Mouse (Mus musculus) hindbrain, embryonic 12.5 days (tissue): ENCODE data around the gene Atp4b. TPM values are rescaled to one million over a fixed set of nuclear protein-coding genes. Genes with fewer than 3 reads are reported as not detected.

ENCODE experiments used
- ATAC-seq: fragments of 200-750 bp; cut with Nextera tagmentation; 2 replicates; pipeline ENCODE4 v1.8.0; 2017; ENCODE audit warnings: moderate TSS enrichment; ENCODE audit not compliant: low FRiP score
- H3K27ac ChIP-seq: fragments of 300-500 bp; sonication (generic); 2 replicates; pipeline ENCODE4 v1.5.1; 2016; ENCODE audit warnings: mild to moderate bottlenecking
- H3K27me3 ChIP-seq: fragments of 300-500 bp; sonication (generic); 2 replicates; pipeline ENCODE4 v1.6.1; 2016; ENCODE audit warnings: mild to moderate bottlenecking
- H3K36me3 ChIP-seq: fragments of 300-500 bp; sonication (generic); 2 replicates; pipeline ENCODE4 v1.6.1; 2016; ENCODE audit warnings: mild to moderate bottlenecking
- H3K4me1 ChIP-seq: fragments of 300-500 bp; sonication (generic); 2 replicates; pipeline ENCODE4 v1.6.1; 2016
- H3K4me2 ChIP-seq: fragments of 300-500 bp; sonication (generic); replicated peaks from 2 replicates; pipeline ENCODE4 v1.6.1; 2016; ENCODE audit warnings: mild to moderate bottlenecking
- H3K4me3 ChIP-seq: fragments of 300-500 bp; sonication (generic); 2 replicates; pipeline ENCODE4 v1.5.1; 2016; ENCODE audit warnings: mild to moderate bottlenecking
- H3K9ac ChIP-seq: fragments of 300-500 bp; sonication (generic); 2 replicates; pipeline ENCODE4 v1.6.1; 2016; ENCODE audit warnings: mild to moderate bottlenecking, moderate library complexity
- H3K9me3 ChIP-seq: fragments of 300-500 bp; sonication (generic); replicated peaks from 2 replicates; pipeline ENCODE4 v1.6.1; 2016; ENCODE audit warnings: mild to moderate bottlenecking
- WGBS: fragments of 180-500 bp; shearing (Covaris S2); methylation state at CpG from one replicate; pipeline ENCODE4 v1.1.7; 2016; 5-methylcytosine and 5-hydroxymethylcytosine counted together
- polyA plus RNA-seq: library from polyadenylated mRNA; unstranded; fragments of >200 nt; fragmentation: Nextera tagmentation; extraction: Ambion mirVana; gene quantifications from 2 replicates; pipeline ENCODE4 v1.2.1, GENCODE M21; 2016

The Atp4b gene
- polyA plus RNA-seq, 1 experiment from 2014 or later = not detected

DNA sequence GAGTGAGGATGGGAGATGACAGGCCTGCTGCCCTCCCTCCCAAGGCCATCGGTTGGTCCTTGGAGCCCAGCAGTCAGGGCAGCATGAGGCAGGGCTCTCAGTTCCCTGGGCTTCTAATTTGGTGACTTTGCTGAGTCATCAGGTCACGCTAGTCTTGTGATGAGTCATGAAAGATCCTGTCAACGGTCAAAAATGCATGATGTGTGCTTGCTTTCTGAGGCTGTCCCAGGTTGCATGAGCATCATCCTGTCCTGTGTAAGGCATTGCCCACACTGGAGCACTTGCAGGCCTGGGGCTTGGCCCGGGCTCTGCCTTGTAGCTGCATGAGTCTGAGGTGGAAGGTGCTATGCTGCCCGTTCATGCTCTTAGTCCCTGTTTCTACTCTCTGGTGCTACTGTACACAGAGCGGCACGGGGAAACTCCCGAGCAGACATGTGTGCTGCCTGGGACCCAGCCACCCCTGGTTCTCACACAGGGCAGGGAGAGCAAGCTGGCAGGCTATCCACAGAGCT is 23.4 kb downstream of the Atp4b start:
- no peak overlapping the region for H3K4me3 ChIP-seq
- no peak overlapping the region for H3K4me2 ChIP-seq
- no peaks in the 10 kb centered on the region for H3K4me1 ChIP-seq
- H3K9me3 ChIP-seq = no peaks in the 10 kb centered on the region
- WGBS = 89% methylated on average over 8 of the region's 8 CpGs
- no peak overlapping the region for H3K27ac ChIP-seq
- no peaks in the 10 kb centered on the region for H3K27me3 ChIP-seq
- peaks cover 76% of the 10 kb centered on the region for H3K36me3 ChIP-seq
- no peak for ATAC-seq
- no peak overlapping the region for H3K9ac ChIP-seq

- Histone ChIP-seq H3K36me3 (peaks cover 95% of the 10 kb centered on the region), H3K4me3 (no peak overlapping the region), H3K27ac (no peak overlapping the region), H3K4me1 (no peaks in the 10 kb centered on the region), H3K9ac (no peak overlapping the region), H3K9me3 (0 out of 2 replicates have a peak, but pooled peaks cover 5% of the 10 kb centered on the region), H3K27me3 (no peaks in the 10 kb centered on the region), H3K4me2 (no peak overlapping the region)
- 97% methylated on average over 6 of the region's 6 CpGs for WGBS
- no peak for ATAC-seq
Measured at GRCm38 (mm10) chr8:13361865-13362264, 34.8 kb downstream of the Atp4b start.

DNA sequence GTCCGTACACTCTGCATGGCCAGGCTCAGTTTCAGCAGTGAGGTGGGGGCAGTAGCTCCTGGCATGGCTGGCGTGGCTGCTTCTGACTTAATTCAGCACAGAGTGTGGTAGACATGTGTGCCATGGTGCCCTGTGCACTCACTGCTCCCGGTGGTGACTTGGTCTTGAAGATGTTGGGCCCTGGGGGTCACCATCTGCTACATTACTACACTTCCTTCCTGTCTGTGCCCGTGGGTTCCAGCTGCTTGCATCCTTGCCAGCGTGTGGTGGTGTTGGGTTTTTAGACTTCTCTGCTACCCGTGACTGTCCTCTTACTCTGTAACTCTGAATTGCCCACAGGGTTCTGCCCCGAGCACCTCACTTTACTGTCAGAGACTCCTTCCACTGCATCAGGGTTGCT is 36.4 kb downstream of the Atp4b start:
- Histone ChIP-seq H3K9ac (no peak overlapping the region), H3K9me3 (0 out of 2 replicates have a peak, but pooled peaks cover 5% of the 10 kb centered on the region), H3K36me3 (peaks cover 95% of the 10 kb centered on the region), H3K4me3 (no peak overlapping the region), H3K4me2 (no peak overlapping the region), H3K4me1 (no peaks in the 10 kb centered on the region), H3K27ac (no peak overlapping the region), H3K27me3 (no peaks in the 10 kb centered on the region)
- 94% methylated on average over 7 of the region's 7 CpGs for WGBS
- no peak for ATAC-seq

DNA sequence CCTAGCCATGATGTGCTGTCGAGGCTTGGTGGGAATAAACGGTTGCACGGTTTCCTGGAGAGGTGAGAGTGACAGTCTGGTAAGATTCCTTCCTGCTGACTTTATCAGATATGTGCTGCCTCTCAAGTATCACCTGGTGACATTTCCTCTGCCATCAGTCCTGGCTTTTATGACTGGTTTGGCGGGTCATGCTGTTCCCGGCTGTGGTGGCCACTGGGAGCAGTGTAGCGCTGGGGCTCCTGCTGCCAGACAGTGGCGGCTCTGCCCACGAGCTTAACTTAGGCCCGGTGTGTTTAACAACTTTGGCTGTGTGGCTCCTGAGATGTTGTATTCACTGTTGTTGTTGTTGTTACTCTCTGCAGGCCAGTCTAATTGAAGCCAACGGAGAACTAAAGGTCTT is 39.9 kb downstream of the Atp4b start:
- Histone ChIP-seq H3K27ac (no peak overlapping the region), H3K9me3 (0 out of 2 replicates have a peak, but pooled peaks cover 4% of the 10 kb centered on the region), H3K36me3 (peaks cover 95% of the 10 kb centered on the region), H3K4me3 (no peak overlapping the region), H3K4me1 (no peaks in the 10 kb centered on the region), H3K9ac (no peak overlapping the region), H3K27me3 (no peaks in the 10 kb centered on the region), H3K4me2 (no peak overlapping the region)
- 87% methylated on average over 10 of the region's 10 CpGs for WGBS
- no peak for ATAC-seq

GRCm38 (mm10) chr8:13356221-13356620 is 40.4 kb downstream of the Atp4b start:
- Histone ChIP-seq H3K9ac (no peak overlapping the region), H3K36me3 (peaks cover 95% of the 10 kb centered on the region), H3K4me2 (no peak overlapping the region), H3K4me1 (no peaks in the 10 kb centered on the region), H3K4me3 (no peak overlapping the region), H3K9me3 (no peaks in the 10 kb centered on the region), H3K27ac (no peak overlapping the region), H3K27me3 (no peaks in the 10 kb centered on the region)
- 88% methylated on average over 6 of the region's 6 CpGs for WGBS
- no peak for ATAC-seq

GRCm38 (mm10) chr8:13353883-13354282 is 42.7 kb downstream of the Atp4b start:
- Histone ChIP-seq H3K9me3 (no peaks in the 10 kb centered on the region), H3K9ac (no peak overlapping the region), H3K4me3 (no peak overlapping the region), H3K36me3 (peaks cover 95% of the 10 kb centered on the region), H3K27me3 (no peaks in the 10 kb centered on the region), H3K4me1 (no peaks in the 10 kb centered on the region), H3K4me2 (no peak overlapping the region), H3K27ac (no peak overlapping the region)
- 95% methylated on average over 4 of the region's 4 CpGs for WGBS
- ATAC-seq = no peak

DNA sequence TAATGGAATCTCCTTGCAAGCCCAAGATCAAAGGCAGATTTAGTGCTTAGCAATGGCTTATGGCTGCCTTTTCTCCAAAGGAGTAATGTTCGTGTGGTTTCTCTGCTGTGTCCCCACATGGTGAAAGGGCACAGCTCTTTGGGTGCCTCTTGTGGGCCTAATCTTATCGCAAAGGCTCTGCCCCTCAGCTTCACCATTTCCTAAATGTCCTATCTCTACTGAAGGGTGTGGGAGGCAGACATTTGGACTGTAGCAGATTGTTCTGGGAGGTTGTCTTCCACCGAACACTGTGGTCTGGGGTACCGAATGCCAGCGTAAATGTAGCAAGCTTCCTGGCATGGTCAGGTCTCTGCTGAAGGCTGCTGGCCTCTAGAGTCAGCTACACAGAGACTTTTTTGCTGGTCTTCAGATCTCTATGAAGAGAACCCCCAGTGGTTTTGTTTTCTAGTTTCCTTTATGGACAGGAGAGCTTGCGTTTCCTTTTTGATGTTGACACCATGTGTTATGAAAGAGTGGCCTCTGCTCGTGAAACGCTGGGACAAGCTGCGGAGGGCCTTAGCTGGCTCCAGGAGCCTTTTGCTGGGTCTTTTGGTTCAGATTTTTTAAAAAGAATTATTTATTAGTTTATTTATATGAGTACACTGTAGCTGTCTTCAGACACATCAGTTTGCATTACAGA is 43.3 kb downstream of the Atp4b start:
- H3K4me3 ChIP-seq = no peak overlapping the region
- H3K9me3 ChIP-seq = no peaks in the 10 kb centered on the region
- no peak overlapping the region for H3K4me2 ChIP-seq
- no peaks in the 10 kb centered on the region for H3K4me1 ChIP-seq
- 88% methylated on average over 9 of the region's 9 CpGs for WGBS
- ATAC-seq = no peak
- H3K27me3 ChIP-seq = no peaks in the 10 kb centered on the region
- peaks cover 95% of the 10 kb centered on the region for H3K36me3 ChIP-seq
- H3K27ac ChIP-seq = no peak overlapping the region
- no peak overlapping the region for H3K9ac ChIP-seq

- Histone ChIP-seq H3K4me3 (no peak overlapping the region), H3K27me3 (no peaks in the 10 kb centered on the region), H3K4me1 (no peaks in the 10 kb centered on the region), H3K36me3 (peaks cover 95% of the 10 kb centered on the region), H3K9me3 (no peaks in the 10 kb centered on the region), H3K9ac (no peak overlapping the region), H3K27ac (no peak overlapping the region), H3K4me2 (no peak overlapping the region)
- WGBS = 95% methylated on average over 8 of the region's 8 CpGs
- no peak for ATAC-seq
Measured at GRCm38 (mm10) chr8:13352601-13353000, 44.0 kb downstream of the Atp4b start.

GRCm38 (mm10) chr8:13351593-13351992 is 45.0 kb downstream of the Atp4b start:
- H3K36me3 ChIP-seq = peaks cover 95% of the 10 kb centered on the region
- H3K9me3 ChIP-seq = no peaks in the 10 kb centered on the region
- no peaks in the 10 kb centered on the region for H3K27me3 ChIP-seq
- 89% methylated on average over 5 of the region's 5 CpGs for WGBS
- ATAC-seq = no peak
- no peaks in the 10 kb centered on the region for H3K4me1 ChIP-seq
- H3K4me2 ChIP-seq = no peak overlapping the region
- no peak overlapping the region for H3K9ac ChIP-seq
- no peak overlapping the region for H3K27ac ChIP-seq
- H3K4me3 ChIP-seq = no peak overlapping the region

GRCm38 (mm10) chr8:13350052-13350451 is 46.6 kb downstream of the Atp4b start:
- 92% methylated on average over 7 of the region's 7 CpGs for WGBS
- peaks cover 95% of the 10 kb centered on the region for H3K36me3 ChIP-seq
- no peak overlapping the region for H3K4me3 ChIP-seq
- H3K9ac ChIP-seq = no peak overlapping the region
- H3K27me3 ChIP-seq = no peaks in the 10 kb centered on the region
- no peak for ATAC-seq
- no peaks in the 10 kb centered on the region for H3K4me1 ChIP-seq
- no peaks in the 10 kb centered on the region for H3K9me3 ChIP-seq
- H3K27ac ChIP-seq = no peak overlapping the region
- H3K4me2 ChIP-seq = no peak overlapping the region

DNA sequence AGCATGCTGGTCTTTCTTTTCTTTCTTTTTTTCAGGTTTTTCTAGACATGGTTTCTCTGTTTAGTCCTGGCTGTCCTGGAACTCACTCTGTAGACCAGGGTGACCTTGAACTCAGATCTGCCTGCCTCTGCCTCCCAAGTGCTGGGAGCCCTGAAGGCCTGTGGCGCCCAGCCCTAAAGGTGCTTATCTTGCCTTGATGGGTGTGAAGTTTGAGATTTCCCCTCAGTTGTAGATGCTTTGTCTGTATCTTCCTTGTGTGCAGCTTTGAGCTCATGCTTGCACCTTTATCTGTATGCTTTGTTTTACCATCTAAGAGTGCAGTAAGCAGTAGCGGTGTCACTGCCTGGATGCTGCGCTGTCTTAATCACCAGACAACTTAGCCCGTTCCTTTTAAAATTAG is 53.5 kb downstream of the Atp4b start:
- Histone ChIP-seq H3K36me3 (peaks cover 70% of the 10 kb centered on the region), H3K27ac (no peak overlapping the region), H3K27me3 (no peaks in the 10 kb centered on the region), H3K9me3 (no peaks in the 10 kb centered on the region), H3K4me1 (peaks cover 14% of the 10 kb centered on the region), H3K4me2 (no peak overlapping the region), H3K4me3 (no peak overlapping the region), H3K9ac (no peak overlapping the region)
- WGBS = 96% methylated on average over 4 of the region's 4 CpGs
- no peak for ATAC-seq

GRCm38 (mm10) chr8:13342340-13342739 is 54.3 kb downstream of the Atp4b start:
- 93% methylated on average over 2 of the region's 2 CpGs for WGBS
- H3K4me2 ChIP-seq = no peak overlapping the region
- no peak overlapping the region for H3K4me3 ChIP-seq
- H3K9ac ChIP-seq = no peak overlapping the region
- H3K27me3 ChIP-seq = no peaks in the 10 kb centered on the region
- no peak overlapping the region for H3K27ac ChIP-seq
- no peaks in the 10 kb centered on the region for H3K9me3 ChIP-seq
- H3K4me1 ChIP-seq = peaks cover 14% of the 10 kb centered on the region
- ATAC-seq = no peak
- peaks cover 62% of the 10 kb centered on the region for H3K36me3 ChIP-seq

DNA sequence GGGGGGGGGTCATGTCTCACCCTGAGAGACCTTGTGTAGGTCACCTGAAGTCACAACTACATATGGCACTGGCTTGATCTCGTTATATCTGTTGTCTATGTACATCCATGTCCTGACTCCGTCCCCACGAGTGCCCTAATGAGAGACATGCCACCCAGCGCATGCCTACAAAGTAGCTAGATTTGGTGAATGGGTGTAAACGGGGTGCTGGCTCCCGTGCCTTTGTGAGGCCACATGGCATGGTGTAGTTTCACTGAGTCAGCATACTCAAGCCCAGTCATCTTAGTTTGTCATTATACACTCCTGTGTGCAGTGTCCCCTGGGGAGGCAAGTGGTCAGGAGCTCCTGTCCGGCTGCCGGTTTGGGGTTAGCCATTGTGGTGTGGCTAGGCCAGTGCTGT is 56.0 kb downstream of the Atp4b start:
- Histone ChIP-seq H3K27me3 (no peaks in the 10 kb centered on the region), H3K4me2 (peak overlapping the region; percentile 87), H3K9me3 (no peaks in the 10 kb centered on the region), H3K9ac (peak overlapping the region; percentile 41), H3K4me3 (0 out of 2 replicates have a peak overlapping the region, but pooled peaks have one; percentile 100), H3K36me3 (peaks cover 45% of the 10 kb centered on the region), H3K4me1 (peaks cover 14% of the 10 kb centered on the region), H3K27ac (no peak overlapping the region)
- WGBS = 87% methylated on average over 8 of the region's 8 CpGs
- no peak for ATAC-seq
